Mouse (Mus musculus) splenic B cell, adult 2 months (primary cell): ENCODE measurements around the gene Smco4.
A peak's percentile ranks its signal among the peaks of the same experiment; 100 is the strongest.

Experiments used
- DNase-seq: peaks from one replicate; pipeline ENCODE4 v3.0.0-alpha.2; 2011; ENCODE audit warnings: low read depth, low spot score
- H3K27me3 ChIP-seq: 2 replicates; pipeline ENCODE4 v1.6.1; 2012; ENCODE audit warnings: mild to moderate bottlenecking, low read length, moderate library complexity, mixed read lengths; ENCODE audit not compliant: control insufficient read depth, poor library complexity, insufficient read depth, severe bottlenecking
- H3K36me3 ChIP-seq: 2 replicates; pipeline ENCODE4 v1.6.1; 2012; ENCODE audit warnings: mild to moderate bottlenecking, low read length, moderate library complexity, mixed read lengths; ENCODE audit not compliant: control insufficient read depth, poor library complexity, insufficient read depth, severe bottlenecking

Smco4 gene

DNA sequence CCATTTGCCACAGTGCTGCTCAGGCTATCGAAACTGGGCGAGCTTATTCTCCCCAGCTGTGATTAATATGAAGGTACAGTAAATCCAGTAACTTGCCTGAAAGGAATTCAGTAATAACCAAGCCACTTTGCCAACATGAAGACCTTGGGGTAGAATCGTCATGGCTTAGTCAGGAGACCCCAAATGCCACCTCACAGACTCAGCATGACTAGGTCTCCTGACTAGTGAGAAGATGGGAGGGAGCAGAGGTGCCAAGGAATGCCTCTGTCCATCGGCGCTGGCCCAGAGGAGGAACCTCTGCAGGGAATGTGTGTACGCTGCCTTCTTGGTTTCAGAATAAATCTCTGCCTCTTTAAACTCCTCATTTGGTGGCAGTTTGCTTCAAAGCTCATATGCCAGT is 30.4 kb downstream of the Smco4 start:
- DNase-seq: no peak
- Histone ChIP-seq H3K36me3 (no peaks in the 10 kb centered on the region), H3K27me3 (no peaks in the 10 kb centered on the region)

DNA sequence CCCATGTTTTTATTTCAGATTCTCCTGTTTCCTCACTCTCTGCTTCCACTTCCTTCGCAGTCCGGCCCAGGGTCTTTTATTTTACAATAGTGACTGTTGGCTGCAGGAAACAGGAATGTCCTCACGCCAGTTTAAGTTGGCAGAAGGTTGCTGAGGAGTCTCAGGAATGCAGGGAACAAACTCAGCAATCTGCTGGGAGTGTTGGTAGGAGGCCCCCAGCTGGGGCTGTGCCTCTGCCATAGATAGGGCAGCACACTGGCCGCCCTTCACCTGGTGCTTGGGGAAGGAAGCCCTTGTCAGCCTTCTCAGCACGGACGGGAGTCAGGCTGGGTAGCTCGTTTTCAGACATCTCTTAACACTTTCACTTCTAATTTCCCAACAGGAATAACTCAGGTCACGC is 32.0 kb downstream of the Smco4 start:
- DNase-seq: no peak
- H3K27me3 ChIP-seq: no peaks in the 10 kb centered on the region
- no peaks in the 10 kb centered on the region for H3K36me3 ChIP-seq

DNA sequence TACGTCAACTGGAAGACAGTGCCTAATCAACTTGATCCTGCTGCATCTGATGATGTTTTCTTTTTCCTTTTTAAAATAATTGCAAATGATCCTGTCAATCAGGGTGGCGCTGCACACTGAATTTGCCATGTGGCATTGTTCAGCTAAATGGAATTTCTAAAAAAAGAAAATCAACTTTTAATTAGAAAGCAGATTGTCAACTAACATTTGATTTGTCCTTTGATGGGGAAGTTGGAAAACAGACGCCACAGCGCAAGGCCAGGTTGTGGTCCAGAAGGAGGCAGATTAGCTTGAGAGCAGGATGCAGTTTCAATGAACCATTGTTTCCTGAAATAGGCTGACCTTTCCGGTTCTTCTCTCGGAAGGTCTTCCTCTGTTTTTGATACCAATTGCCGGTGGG is 33.3 kb downstream of the Smco4 start:
- H3K27me3 ChIP-seq: no peaks in the 10 kb centered on the region
- no peak for DNase-seq
- no peaks in the 10 kb centered on the region for H3K36me3 ChIP-seq

DNA sequence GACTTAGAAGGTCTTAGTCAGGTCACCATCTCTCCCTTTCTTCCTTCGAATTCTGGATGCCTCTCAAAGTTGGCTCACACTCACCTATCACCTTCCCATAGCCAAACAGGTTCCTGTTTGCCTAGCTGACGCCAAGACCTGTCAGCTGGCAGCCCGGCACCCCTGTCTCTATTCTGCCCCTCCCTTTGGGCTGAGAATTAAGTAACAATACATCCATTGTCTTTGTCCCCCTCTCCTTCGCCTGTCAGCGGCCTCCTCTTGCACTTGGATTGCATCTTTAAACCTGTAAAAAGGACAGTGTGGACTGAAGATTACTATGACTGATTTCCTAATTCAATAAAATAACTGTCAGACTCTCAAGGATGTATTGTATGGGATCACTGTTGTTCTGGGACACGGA is 34.6 kb downstream of the Smco4 start:
- Histone ChIP-seq H3K27me3 (no peaks in the 10 kb centered on the region), H3K36me3 (no peaks in the 10 kb centered on the region)
- DNase-seq: no peak

DNA sequence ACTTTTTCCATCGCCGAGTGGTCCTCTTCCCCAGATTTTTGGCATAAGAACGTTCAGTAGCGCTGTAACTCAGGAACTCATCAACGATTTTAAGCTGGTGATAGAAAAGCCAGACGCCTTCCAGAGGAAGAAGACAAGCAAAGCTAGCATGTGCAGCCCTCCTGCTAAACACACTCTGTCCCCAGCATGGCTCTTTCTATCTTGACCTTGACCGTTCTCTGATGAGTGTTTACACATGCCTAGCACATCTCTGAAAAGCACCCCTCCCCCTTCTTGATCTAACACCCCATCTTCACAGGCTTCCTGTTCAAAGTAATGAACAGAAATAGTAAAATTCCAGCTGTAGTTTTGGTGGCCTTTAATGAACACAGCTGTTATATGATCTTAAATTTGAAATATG is 35.1 kb downstream of the Smco4 start:
- no peaks in the 10 kb centered on the region for H3K27me3 ChIP-seq
- H3K36me3 ChIP-seq: no peaks in the 10 kb centered on the region
- DNase-seq: no peak

DNA sequence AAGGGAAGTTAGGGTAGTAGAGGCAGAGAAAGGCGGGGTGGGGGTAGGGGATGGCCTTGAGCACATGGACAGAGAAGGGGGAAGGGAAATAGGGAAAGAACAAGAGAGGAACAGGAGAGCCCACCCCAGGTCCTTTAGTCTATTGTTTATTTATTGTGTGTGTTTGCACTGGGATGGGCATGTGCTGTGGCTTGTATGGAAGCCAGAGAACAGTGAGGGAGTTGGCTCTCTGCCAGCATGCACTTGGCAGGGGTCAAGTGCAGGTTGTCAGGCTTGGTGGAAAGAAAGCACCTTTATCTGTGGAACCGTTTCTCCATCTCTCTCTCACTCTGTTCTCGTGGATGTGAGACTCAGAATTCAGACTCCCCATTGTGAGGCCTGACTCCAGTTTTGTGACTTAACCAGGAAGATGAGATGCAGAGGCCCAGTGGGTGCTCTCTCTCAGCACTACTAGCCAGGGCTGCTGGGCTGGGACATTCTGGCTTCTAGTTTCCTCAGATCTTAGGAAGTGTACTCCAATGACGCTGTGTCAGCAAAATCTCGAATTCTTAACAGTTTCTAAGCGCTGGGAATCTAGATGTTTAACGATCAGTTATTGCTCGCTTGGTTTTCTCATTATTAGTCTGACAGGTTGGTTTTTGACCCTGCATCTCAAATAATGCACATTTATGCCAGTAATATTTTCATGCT is 36.2 kb downstream of the Smco4 start:
- DNase-seq: no peak
- no peaks in the 10 kb centered on the region for H3K27me3 ChIP-seq
- no peaks in the 10 kb centered on the region for H3K36me3 ChIP-seq

DNA sequence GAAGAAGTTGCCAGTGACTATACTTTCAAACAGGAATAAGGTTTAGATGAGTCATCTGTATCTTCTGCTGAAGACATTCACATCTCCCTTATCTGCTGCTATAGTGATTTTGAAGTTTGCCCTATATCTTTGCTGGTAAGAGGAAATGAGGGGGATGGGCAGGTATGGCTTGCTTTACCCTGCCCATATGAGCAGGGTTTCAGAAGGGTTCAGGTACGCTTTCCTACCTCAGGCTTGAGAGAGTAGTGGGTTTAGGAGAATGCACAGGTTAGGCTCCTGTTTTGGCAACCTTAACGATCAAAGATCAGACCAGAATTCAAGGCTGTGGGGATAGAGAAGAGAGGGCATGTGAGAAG is 36.7 kb downstream of the Smco4 start:
- H3K36me3 ChIP-seq: no peaks in the 10 kb centered on the region
- H3K27me3 ChIP-seq: no peaks in the 10 kb centered on the region
- no peak for DNase-seq

DNA sequence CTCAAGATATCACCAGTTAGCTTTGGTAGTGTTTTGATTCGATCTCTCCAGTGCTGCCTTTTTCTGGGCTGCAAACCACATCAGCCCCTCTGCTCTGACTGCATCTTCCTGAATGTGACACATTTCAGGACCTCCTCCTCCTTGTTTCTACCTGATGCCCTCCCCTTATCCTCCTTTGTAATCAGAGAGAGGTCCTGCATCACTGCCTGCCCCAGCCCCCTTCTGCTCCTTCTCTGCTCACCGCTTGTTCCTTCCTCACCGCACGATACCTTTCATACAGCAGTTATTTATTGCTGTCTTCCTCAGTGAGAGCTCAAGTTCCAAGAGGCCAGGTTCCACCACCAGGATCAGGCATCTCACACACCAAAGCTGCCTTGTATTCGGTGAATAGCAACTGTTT is 38.0 kb downstream of the Smco4 start:
- DNase-seq: no peak
- H3K27me3 ChIP-seq: no peaks in the 10 kb centered on the region
- H3K36me3 ChIP-seq: no peaks in the 10 kb centered on the region

DNA sequence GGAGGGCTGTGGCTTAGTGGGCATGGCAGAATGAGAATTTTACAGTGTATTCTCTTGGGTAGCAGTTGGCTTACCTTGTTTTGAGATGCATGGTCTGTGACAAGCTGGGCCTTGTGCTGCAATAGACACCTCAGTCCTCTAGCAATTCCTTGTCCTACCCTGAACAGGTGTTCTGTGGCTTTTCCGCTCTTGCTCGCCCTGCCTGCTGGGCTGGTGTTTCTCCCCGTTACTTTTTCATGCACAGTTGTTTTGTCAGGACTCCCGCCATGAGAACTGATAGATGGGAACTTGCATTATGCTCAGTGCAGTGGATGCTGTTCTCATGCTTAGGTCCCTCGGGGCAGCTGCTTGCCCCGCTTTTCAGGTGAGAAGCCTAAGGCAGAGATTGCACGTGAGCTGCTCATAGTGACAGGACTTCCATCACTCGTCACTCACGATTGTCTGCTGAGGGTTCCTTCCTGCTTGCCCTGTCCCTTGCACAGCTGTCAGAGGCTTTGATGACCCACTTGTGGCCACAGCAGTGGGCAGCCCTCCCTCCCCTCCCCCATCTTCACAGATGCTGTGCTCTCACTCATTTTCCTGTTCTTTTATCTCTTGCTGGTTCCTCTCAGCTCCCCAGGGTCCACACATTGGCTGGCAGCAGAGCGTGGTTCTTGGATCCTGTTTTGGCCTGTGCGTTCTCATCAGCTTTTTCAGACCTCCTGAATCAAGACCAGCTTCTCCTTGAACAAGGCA is 40.3 kb downstream of the Smco4 start:
- Histone ChIP-seq H3K27me3 (no peaks in the 10 kb centered on the region), H3K36me3 (no peaks in the 10 kb centered on the region)
- peak; percentile 59 for DNase-seq

DNA sequence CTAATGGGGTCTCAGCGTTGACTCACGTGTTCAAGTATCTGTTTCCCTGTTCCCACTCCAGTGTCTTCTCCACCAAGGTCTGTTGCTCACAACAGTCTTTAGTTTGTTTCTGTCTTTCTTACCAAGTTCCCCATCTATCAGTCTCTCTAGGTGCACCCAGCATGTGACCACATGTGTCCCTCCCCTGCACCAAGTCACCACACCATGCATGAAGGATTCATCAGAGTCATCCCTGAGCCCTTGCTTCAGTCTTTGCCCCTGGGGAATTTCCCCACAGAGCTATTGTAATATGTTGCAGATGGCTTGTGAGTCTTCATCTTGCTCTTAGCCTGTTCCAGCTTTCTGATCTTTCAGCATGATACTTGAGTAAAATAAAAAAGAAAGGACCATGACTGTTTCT is 40.9 kb downstream of the Smco4 start:
- H3K27me3 ChIP-seq: no peaks in the 10 kb centered on the region
- no peaks in the 10 kb centered on the region for H3K36me3 ChIP-seq
- DNase-seq: peak; percentile 74

DNA sequence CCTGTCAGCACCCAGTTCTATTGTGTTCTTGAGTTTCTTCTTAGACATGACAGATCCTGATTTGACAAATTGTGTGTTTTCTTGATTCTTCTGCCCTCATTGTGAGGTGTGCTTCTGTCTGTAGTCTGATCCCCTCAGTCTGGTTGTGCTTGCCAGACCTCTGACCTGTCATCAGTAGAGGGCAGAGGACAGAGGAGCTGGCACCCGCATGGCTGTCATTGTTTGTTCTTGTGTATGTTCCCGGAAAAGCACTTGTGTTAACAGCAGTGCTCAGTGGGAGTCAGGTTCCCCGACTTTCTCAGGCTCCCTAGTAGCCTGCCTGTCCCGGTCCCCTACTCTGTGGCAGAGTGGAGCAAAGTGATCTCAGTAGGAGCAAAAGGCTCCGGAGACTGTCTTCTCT is 42.2 kb downstream of the Smco4 start:
- DNase-seq: no peak
- Histone ChIP-seq H3K27me3 (no peaks in the 10 kb centered on the region), H3K36me3 (no peaks in the 10 kb centered on the region)

DNA sequence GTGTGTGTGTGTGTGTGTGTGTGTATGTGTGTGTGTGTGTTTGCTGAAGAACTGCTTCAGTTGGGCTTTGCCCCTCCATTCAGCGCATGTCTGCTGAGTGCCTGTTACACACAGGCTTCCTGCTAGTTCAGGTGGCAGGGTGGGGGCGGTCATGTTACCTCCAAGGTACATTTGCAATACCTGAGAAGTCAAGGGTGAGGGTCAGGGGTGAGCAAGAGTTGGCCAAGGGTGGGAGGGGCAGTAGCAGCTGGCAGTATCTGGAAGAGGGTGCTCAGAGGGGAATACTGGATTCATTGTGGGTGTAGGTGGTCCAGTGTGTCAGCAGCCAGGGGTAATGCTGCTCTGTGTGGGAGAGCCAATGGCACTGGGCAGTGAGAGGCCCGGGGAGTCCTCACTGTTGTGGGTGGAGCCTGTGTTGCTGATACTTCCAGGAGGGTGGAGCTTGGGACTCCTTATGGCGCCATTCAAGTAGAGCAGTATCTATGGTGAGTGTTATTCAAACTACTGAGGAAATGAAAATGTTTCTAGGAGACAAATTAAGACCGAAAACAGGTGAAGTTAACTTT is 43.7 kb downstream of the Smco4 start:
- no peaks in the 10 kb centered on the region for H3K36me3 ChIP-seq
- no peaks in the 10 kb centered on the region for H3K27me3 ChIP-seq

DNA sequence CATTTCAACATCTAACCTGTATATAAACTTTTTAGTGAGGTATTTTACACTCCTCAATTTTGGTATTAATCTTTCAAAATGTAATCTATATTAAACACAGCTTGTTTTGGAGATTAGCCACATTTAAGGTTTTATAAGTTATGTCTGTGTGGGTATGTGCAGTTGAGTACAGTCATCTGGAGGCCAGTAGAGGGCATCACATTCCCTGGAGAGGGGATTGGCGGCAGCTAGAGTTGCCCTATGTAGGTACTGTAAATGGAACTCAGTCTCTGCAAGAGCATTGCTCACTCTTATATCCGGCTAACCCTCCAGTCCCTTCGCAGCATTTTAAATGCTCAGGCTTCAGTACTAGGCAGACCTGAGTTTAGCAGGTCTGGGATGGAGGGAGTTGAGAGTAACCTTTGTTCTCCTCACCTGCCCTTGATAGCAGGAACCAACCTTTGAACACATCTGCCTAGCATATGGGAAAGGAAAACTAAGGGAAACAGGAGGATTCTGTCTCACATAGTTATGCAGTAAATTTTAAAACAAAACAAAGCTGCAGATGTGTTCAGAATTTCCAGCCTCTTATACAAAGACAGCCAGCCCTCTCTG is 44.3 kb downstream of the Smco4 start:
- no peaks in the 10 kb centered on the region for H3K27me3 ChIP-seq
- DNase-seq: no peak
- H3K36me3 ChIP-seq: no peaks in the 10 kb centered on the region

More for the DNA sequence above, 43.7 kb downstream of the Smco4 start:
- no peak for DNase-seq

DNA sequence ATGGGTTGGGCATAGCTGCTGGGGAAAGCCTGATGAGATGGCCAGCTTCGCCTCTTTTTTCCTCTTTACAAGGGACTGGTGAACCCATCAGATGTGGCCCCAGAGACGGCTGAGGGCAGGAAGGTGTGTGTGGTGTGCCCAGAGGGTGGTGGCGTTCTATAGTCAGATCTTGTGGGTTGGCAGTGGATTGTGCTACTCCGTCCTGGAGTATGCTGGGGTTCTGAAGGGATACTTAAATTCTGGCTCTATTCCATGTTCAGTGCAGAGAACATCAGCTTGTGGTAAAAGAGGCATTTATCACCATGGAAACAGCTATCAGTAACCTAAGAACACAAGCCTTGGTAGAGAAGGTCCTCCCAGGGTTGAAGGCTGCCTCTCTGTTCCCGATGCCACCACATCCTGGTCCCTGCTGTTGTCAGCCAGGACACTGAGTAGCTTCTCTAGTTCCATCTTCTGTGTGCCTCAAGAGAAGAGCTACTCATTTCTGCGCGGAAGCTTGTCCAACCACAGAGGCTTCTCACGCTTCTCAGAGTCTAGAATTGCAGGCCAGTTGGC is 45.8 kb downstream of the Smco4 start:
- DNase-seq: no peak
- H3K27me3 ChIP-seq: no peaks in the 10 kb centered on the region
- H3K36me3 ChIP-seq: no peaks in the 10 kb centered on the region

DNA sequence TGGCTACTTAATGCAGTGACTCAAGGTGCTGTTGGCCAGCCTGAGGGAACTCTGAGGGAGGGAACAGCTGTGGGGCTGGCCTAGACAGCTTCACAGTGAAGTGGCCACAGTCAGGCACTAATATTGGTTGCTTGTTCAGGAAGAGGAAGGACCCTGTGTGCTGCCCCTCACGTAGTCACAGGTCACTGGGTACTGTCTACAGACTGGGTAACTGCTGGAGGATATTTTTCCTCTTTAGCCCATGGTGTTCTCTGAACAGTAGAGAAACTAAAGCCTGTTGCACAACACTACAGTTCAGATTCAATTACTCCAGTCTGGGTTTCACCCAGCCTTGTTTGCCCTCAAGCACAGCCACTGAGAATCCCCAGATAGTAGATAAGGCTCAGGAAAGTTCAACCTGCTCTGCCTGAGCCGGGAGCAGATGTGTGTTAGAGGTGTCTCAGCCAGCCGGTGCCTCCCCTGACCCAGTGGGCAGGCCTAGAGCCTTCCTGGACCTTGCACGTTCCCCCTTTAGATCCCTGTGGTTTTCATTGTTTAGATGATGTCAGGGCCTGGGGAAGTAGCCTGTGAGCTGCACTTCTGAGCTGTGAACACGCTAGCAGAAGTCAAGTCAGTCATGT is 48.6 kb downstream of the Smco4 start:
- no peaks in the 10 kb centered on the region for H3K27me3 ChIP-seq
- DNase-seq: no peak
- H3K36me3 ChIP-seq: no peaks in the 10 kb centered on the region
